Mouse (Mus musculus): ENCODE measurements around the gene Hydin.

The Hydin gene

GRCm38 (mm10) chr8:110431340-110431739 lies 164.6 kb downstream of the Hydin start:
- no peak for DNase-seq (ENCODE audit: extremely low read depth, insufficient read length, low spot score)

- DNase-seq (ENCODE audit: extremely low read depth, insufficient read length, low spot score), result no peak
Measured at GRCm38 (mm10) chr8:110440528-110440927, 173.8 kb downstream of the Hydin start.

GRCm38 (mm10) chr8:110444276-110444675 lies 177.5 kb downstream of the Hydin start:
- peak; percentile 70 for DNase-seq (ENCODE audit: extremely low read depth, insufficient read length, low spot score)

GRCm38 (mm10) chr8:110450463-110450862 lies 183.7 kb downstream of the Hydin start:
- DNase-seq (ENCODE audit: extremely low read depth, insufficient read length, low spot score), result no peak

GRCm38 (mm10) chr8:110454466-110454865 lies 187.7 kb downstream of the Hydin start:
- DNase-seq (ENCODE audit: extremely low read depth, insufficient read length, low spot score), result no peak

- no peak for DNase-seq (ENCODE audit: extremely low read depth, insufficient read length, low spot score)
Measured at GRCm38 (mm10) chr8:110457424-110457823, 190.6 kb downstream of the Hydin start.

GRCm38 (mm10) chr8:110462627-110463208 lies 195.9 kb downstream of the Hydin start:
- DNase-seq (ENCODE audit: extremely low read depth, insufficient read length, low spot score), result no peak

GRCm38 (mm10) chr8:110463773-110464460 lies 197.1 kb downstream of the Hydin start:
- no peak for DNase-seq (ENCODE audit: extremely low read depth, insufficient read length, low spot score)

GRCm38 (mm10) chr8:110465606-110466005 lies 198.8 kb downstream of the Hydin start:
- DNase-seq (ENCODE audit: extremely low read depth, insufficient read length, low spot score), result no peak

GRCm38 (mm10) chr8:110477256-110477655 lies 210.5 kb downstream of the Hydin start:
- DNase-seq (ENCODE audit: extremely low read depth, insufficient read length, low spot score), result no peak

GRCm38 (mm10) chr8:110478576-110478975 lies 211.8 kb downstream of the Hydin start:
- DNase-seq (ENCODE audit: extremely low read depth, insufficient read length, low spot score), result no peak

- DNase-seq (ENCODE audit: extremely low read depth, insufficient read length, low spot score), result no peak
Measured at GRCm38 (mm10) chr8:110479401-110479800, 212.6 kb downstream of the Hydin start.

GRCm38 (mm10) chr8:110482275-110482674 lies 215.5 kb downstream of the Hydin start:
- no peak for DNase-seq (ENCODE audit: extremely low read depth, insufficient read length, low spot score)

- no peak for DNase-seq (ENCODE audit: extremely low read depth, insufficient read length, low spot score)
Measured at GRCm38 (mm10) chr8:110485234-110485633, 218.5 kb downstream of the Hydin start.

GRCm38 (mm10) chr8:110486020-110486419 lies 219.2 kb downstream of the Hydin start:
- DNase-seq (ENCODE audit: extremely low read depth, insufficient read length, low spot score), result no peak

- DNase-seq (ENCODE audit: extremely low read depth, insufficient read length, low spot score), result no peak
Measured at GRCm38 (mm10) chr8:110487644-110488043, 220.9 kb downstream of the Hydin start.

- no peak for DNase-seq (ENCODE audit: extremely low read depth, insufficient read length, low spot score)
Measured at GRCm38 (mm10) chr8:110489344-110489743, 222.6 kb downstream of the Hydin start.

- DNase-seq (ENCODE audit: extremely low read depth, insufficient read length, low spot score), result no peak
Measured at GRCm38 (mm10) chr8:110491118-110491517, 224.3 kb downstream of the Hydin start.

- no peak for DNase-seq (ENCODE audit: extremely low read depth, insufficient read length, low spot score)
Measured at GRCm38 (mm10) chr8:110496286-110496685, 229.5 kb downstream of the Hydin start.

- DNase-seq (ENCODE audit: extremely low read depth, insufficient read length, low spot score), result peak; percentile 54
Measured at GRCm38 (mm10) chr8:110500253-110500652, 233.5 kb downstream of the Hydin start.

- DNase-seq (ENCODE audit: extremely low read depth, insufficient read length, low spot score), result no peak
Measured at GRCm38 (mm10) chr8:110500661-110501060, 233.9 kb downstream of the Hydin start.

- DNase-seq (ENCODE audit: extremely low read depth, insufficient read length, low spot score), result no peak
Measured at GRCm38 (mm10) chr8:110501330-110501729, 234.6 kb downstream of the Hydin start.

Measured in 3134 (cell line).